Mouse (Mus musculus) neural tube, embryonic 11.5 days (tissue): ENCODE measurements around the gene Cpsf3. TPM values are rescaled to one million over a fixed set of nuclear protein-coding genes. Genes with fewer than 3 reads are reported as not detected.

Experiments used
- ATAC-seq: fragments of 200-750 bp; cut with Nextera tagmentation; 2 replicates; pipeline ENCODE4 v1.8.0; 2017; ENCODE audit warnings: moderate number of reproducible peaks, mild to moderate bottlenecking, moderate TSS enrichment, moderate library complexity; ENCODE audit not compliant: insufficient read depth, low FRiP score, low TSS enrichment
- DNase-seq: peaks from one replicate; pipeline ENCODE4 v3.0.0-alpha.2; 2015; ENCODE audit warnings: low spot score
- H3K27ac ChIP-seq: fragments of 300-500 bp; sonication (generic); 2 replicates; pipeline ENCODE4 v1.5.1; 2014; ENCODE audit warnings: low read depth, mild to moderate bottlenecking, low read length
- H3K27me3 ChIP-seq: fragments of 300-500 bp; sonication (generic); 2 replicates; pipeline ENCODE4 v1.6.1; 2014; ENCODE audit warnings: mild to moderate bottlenecking, low read length, mixed read lengths; ENCODE audit not compliant: control insufficient read depth, insufficient read depth
- H3K36me3 ChIP-seq: fragments of 300-500 bp; sonication (generic); 2 replicates; pipeline ENCODE4 v1.6.1; 2014; ENCODE audit warnings: mild to moderate bottlenecking, low read length, moderate library complexity, mixed read lengths; ENCODE audit not compliant: control insufficient read depth, insufficient read depth
- H3K4me1 ChIP-seq: fragments of 300-500 bp; sonication (generic); 2 replicates; pipeline ENCODE4 v1.6.1; 2014; ENCODE audit warnings: low read length, mixed read lengths; ENCODE audit not compliant: control insufficient read depth, insufficient read depth
- H3K4me2 ChIP-seq: fragments of 300-500 bp; sonication (generic); 2 replicates; pipeline ENCODE4 v1.6.1; 2014; ENCODE audit warnings: low read depth, mild to moderate bottlenecking, moderate library complexity
- H3K4me3 ChIP-seq: fragments of 300-500 bp; sonication (generic); 2 replicates; pipeline ENCODE4 v1.5.1; 2014; ENCODE audit warnings: low read depth, low read length
- H3K9ac ChIP-seq: fragments of 300-500 bp; sonication (generic); 2 replicates; pipeline ENCODE4 v1.6.1; 2014; ENCODE audit warnings: mild to moderate bottlenecking, low read length
- H3K9me3 ChIP-seq: fragments of 300-500 bp; sonication (generic); 2 replicates; pipeline ENCODE4 v1.6.1; 2016; ENCODE audit warnings: low read length; ENCODE audit not compliant: control insufficient read depth
- WGBS: fragments of 180-500 bp; shearing (Covaris S2); extraction: QIAGEN DNeasy Blood & Tissue Kit; methylation state at CpG from one replicate; pipeline ENCODE4 v1.1.7; 2014; 5-methylcytosine and 5-hydroxymethylcytosine counted together
- polyA plus RNA-seq: library from polyadenylated mRNA; unstranded; fragments of >200 nt; fragmentation: Nextera tagmentation; extraction: Ambion mirVana; gene quantifications from 2 replicates; pipeline ENCODE4 v1.2.1, GENCODE M21; 2014

Gene Cpsf3
- polyA plus RNA-seq, 1 experiment from 2014 or later = 138 TPM

DNA sequence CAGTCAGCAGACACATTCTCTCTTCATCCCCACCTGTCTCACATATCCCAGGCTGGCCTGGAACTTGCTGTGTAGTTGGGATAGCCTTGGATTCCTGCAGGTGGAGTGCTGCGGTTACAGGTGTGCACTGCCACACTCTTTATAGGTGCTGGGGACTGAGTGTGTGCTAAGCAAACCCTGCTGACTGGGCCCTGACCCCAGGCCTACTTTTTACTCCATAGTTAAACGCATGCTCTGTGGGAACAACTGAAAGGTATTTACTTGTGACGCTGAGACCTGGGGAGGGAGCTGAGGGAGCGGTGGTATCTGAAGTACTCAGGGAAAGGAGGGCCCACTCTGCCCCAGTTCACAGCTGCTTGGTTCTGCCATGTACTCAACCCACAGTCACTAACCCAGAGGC lies 37.1 kb downstream of the Cpsf3 start:
- H3K9me3 ChIP-seq = no peaks in the 10 kb centered on the region
- H3K4me3 ChIP-seq = no peak overlapping the region
- no peak for ATAC-seq
- no peak overlapping the region for H3K4me2 ChIP-seq
- H3K36me3 ChIP-seq = peaks cover 4% of the 10 kb centered on the region
- no peak overlapping the region for H3K9ac ChIP-seq
- H3K4me1 ChIP-seq = no peaks in the 10 kb centered on the region
- no peak overlapping the region for H3K27ac ChIP-seq
- 89% methylated on average over 4 of the region's 4 CpGs for WGBS
- no peaks in the 10 kb centered on the region for H3K27me3 ChIP-seq
- DNase-seq = no peak

DNA sequence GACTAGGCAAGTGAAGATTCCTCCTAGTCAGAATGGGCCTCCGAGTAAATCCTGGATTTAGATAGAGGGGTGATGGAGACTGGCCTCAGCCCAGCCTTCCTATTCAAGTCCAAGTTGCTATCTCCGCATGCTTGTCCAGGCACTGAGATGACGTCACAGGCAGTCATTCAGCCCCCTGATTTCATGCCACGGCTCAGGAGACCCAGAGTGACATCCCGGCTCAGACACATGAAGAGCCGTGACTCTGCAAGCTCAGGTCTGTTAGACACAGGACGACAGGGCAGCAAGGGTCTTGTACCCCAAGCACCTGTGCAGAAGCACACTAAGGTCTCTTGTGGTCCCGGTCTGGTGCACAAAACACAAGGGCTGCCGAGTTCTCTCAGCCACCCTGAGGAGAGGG lies 37.7 kb downstream of the Cpsf3 start:
- no peak for ATAC-seq
- H3K36me3 ChIP-seq = peaks cover 4% of the 10 kb centered on the region
- 91% methylated on average over 9 of the region's 9 CpGs for WGBS

DNA sequence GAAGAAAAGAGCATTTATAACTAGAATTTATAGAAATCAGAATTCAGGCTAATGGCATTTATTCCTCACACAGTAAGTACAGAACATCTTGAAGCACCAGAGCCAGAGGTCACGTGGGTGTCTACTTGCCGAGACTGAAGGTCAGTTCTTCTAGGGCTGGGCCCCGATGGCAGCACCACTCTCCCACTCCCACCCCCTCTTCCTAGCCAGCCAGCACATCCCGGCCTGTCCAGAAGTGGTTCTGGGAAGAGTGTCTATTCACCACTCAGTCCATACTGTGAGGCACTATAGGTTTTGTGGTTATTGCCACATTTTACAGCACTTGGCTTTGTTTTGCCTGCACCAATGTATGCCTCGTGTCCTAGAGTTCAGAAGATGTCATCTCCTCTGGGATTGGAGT lies 38.9 kb downstream of the Cpsf3 start:
- no peak overlapping the region for H3K4me3 ChIP-seq
- no peak for ATAC-seq
- no peaks in the 10 kb centered on the region for H3K27me3 ChIP-seq
- WGBS = 55% methylated on average over 5 of the region's 5 CpGs
- H3K27ac ChIP-seq = no peak overlapping the region
- H3K9ac ChIP-seq = no peak overlapping the region
- H3K36me3 ChIP-seq = peaks cover 4% of the 10 kb centered on the region
- H3K4me2 ChIP-seq = no peak overlapping the region
- H3K9me3 ChIP-seq = no peaks in the 10 kb centered on the region
- no peak for DNase-seq
- H3K4me1 ChIP-seq = no peaks in the 10 kb centered on the region

More for the DNA sequence above, 37.7 kb downstream of the Cpsf3 start:
- Histone ChIP-seq H3K4me1 (no peaks in the 10 kb centered on the region), H3K9ac (no peak overlapping the region), H3K4me2 (no peak overlapping the region), H3K27ac (no peak overlapping the region), H3K4me3 (no peak overlapping the region), H3K27me3 (no peaks in the 10 kb centered on the region), H3K9me3 (no peaks in the 10 kb centered on the region)
- DNase-seq = no peak

DNA sequence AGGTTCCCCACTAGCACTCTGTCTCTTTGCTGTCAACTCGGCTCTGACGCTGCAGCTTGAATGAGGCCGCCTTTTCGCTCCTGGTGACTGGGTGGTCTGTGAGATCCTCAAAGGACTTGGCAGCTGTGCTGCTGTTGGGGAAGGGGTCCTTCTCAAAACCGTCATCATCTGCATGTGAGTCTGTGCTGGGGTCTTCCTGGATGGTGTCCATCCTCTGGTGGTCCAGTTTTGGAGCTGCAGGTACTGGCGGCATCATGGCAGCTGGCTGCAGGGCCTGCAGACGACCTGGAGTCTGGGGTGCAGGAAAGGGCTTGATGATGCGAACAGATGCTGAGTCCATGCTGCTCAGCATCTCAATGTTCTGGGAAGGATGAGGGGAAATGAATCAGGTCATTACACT lies 40.1 kb downstream of the Cpsf3 start:
- no peak overlapping the region for H3K4me3 ChIP-seq
- H3K4me1 ChIP-seq = no peaks in the 10 kb centered on the region
- H3K27me3 ChIP-seq = no peaks in the 10 kb centered on the region
- peaks cover 7% of the 10 kb centered on the region for H3K36me3 ChIP-seq
- H3K9ac ChIP-seq = no peak overlapping the region
- no peak overlapping the region for H3K27ac ChIP-seq
- H3K4me2 ChIP-seq = no peak overlapping the region
- no peaks in the 10 kb centered on the region for H3K9me3 ChIP-seq
- 90% methylated on average over 8 of the region's 8 CpGs for WGBS
- DNase-seq (no peak), ATAC-seq (no peak)

DNA sequence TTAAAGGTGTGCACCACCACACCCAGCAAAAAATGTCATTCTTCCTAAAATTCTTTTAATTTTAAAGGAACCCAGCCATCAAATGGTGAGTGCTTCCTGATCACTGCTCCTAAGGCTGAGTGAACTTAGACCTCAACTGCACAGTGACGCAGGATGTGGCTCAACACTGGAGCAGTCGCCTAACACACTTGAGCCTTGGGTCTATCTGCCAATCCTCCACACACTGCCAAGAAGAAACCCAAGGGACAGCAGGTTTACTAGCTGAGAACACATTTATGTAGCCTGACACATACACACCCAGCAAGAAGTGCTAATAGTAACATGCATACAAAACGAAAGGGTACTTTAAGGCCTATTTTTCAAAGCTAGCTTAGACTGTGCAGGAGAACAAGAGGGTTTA lies 41.1 kb downstream of the Cpsf3 start:
- Histone ChIP-seq H3K9me3 (no peaks in the 10 kb centered on the region), H3K9ac (no peak overlapping the region), H3K4me1 (no peaks in the 10 kb centered on the region), H3K4me3 (no peak overlapping the region), H3K36me3 (peaks cover 7% of the 10 kb centered on the region), H3K27me3 (no peaks in the 10 kb centered on the region), H3K27ac (no peak overlapping the region), H3K4me2 (no peak overlapping the region)
- WGBS = 97% methylated on average over 3 of the region's 3 CpGs
- no peak for DNase-seq
- no peak for ATAC-seq

DNA sequence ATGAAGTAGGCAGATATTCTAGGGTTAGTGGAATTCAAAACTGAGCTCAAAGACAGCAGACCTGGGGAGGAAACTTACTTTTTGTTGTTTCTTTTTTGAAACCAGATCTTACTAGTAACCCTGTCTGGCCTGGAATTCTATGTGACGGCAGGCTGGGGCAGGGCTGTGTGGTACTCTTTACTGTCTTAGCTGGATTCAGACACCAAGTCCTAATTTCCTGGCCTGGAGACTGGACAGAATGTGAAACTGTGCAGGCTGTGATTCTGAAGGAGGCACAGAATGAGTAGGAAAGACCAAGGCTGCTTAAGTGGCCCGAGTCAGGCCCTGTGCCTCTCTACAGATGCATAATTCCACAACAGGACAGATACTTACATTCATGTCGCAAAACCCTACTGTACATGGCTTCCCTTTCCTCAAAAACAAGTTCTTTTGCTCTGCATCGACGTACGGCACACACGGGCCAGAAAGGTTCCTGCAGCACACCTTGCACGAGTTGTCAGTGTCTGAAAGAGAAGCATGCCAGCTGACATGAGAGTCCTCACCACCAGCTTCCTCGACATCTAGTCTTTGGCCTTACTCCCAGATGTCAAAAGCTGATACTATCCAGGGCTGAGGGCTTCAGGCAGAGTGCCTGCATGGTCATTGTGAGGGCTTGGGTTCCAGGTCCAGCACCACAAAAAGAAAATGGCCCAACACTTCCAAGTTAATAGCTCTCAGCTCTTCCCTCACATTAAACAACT lies 44.6 kb downstream of the Cpsf3 start:
- H3K27me3 ChIP-seq = no peaks in the 10 kb centered on the region
- H3K4me1 ChIP-seq = no peaks in the 10 kb centered on the region
- no peaks in the 10 kb centered on the region for H3K9me3 ChIP-seq
- no peak overlapping the region for H3K9ac ChIP-seq
- H3K36me3 ChIP-seq = peaks cover 14% of the 10 kb centered on the region
- 95% methylated on average over 9 of the region's 9 CpGs for WGBS
- H3K4me3 ChIP-seq = no peak overlapping the region
- H3K27ac ChIP-seq = no peak overlapping the region
- H3K4me2 ChIP-seq = no peak overlapping the region
- DNase-seq (no peak), ATAC-seq (no peak)

DNA sequence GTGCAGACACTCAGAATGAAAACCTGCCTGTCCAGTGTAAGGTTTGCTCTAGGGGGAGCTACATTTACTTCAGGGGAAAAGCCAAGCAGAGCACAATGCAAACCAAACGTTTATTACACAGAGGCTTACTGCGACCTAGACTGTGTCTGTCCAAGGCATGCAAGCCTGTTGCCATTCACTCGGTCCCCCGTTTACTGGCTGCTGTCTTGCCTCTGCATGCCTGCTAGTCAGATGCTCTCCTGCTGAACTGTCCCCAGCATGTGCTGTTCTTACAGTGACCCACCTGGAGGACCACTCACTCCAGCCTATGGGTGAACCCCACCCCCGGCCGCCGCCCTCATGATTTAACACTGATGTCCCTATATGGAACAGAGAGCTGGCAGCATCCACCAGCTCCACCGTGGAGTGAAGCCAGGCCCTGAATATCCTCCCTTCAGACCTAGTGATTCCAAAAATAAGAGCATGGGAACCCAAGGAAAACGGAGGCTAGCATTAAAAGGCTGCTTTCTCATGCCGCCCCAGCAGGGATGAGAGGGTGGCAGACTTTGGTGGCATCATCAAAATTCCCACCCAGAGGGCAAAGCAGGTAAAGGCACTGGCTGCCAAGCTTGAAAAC lies 45.9 kb downstream of the Cpsf3 start:
- peaks cover 14% of the 10 kb centered on the region for H3K36me3 ChIP-seq
- H3K27me3 ChIP-seq = no peaks in the 10 kb centered on the region
- no peak overlapping the region for H3K27ac ChIP-seq
- no peak overlapping the region for H3K4me3 ChIP-seq
- no peaks in the 10 kb centered on the region for H3K9me3 ChIP-seq
- no peak overlapping the region for H3K4me2 ChIP-seq
- H3K4me1 ChIP-seq = no peaks in the 10 kb centered on the region
- H3K9ac ChIP-seq = no peak overlapping the region
- DNase-seq (no peak), ATAC-seq (no peak)
- 91% methylated on average over 10 of the region's 10 CpGs for WGBS

DNA sequence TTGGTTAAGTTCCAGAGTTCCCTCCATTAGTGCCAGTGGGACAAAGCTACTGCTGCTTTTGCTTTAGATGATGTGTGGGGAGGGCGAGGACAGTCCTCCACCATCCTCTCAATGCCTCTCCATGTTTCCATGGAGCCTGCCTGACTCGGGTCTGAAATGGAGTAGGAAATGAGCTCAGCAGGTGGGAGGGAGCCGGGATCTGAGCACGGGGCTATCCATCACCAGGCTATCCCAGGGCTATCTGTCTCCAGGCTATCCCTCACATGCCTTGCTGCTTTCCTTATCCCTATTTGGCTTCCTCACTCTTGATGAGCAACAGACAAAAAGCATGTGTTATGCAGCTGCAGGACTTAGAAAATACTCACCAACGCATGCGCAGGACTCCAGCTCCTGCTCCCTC lies 46.5 kb downstream of the Cpsf3 start:
- no peak overlapping the region for H3K27ac ChIP-seq
- peaks cover 12% of the 10 kb centered on the region for H3K36me3 ChIP-seq
- DNase-seq (no peak), ATAC-seq (no peak)
- no peaks in the 10 kb centered on the region for H3K27me3 ChIP-seq
- no peak overlapping the region for H3K9ac ChIP-seq
- no peaks in the 10 kb centered on the region for H3K4me1 ChIP-seq
- no peak overlapping the region for H3K4me2 ChIP-seq
- H3K4me3 ChIP-seq = no peak overlapping the region
- 86% methylated on average over 6 of the region's 6 CpGs for WGBS
- H3K9me3 ChIP-seq = no peaks in the 10 kb centered on the region

DNA sequence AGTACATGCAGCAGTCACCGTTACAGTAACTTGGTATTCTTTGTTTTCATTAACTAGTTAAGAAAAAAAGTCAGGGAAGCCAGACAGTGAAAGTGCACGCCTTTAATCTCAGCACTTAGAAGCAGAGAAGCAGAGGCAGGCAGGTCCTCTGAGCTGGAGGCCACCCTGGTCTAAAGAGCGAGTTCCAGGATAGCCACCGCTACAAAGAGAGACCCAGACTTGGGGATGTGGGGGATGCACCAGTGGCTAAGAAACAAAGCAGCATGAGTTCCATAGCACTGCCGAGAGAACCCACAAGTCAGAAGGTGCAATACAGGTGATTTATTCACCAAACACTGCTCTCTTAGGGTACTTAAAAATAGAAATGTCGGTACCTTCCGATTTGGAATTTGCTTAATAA lies 47.8 kb downstream of the Cpsf3 start:
- Histone ChIP-seq H3K4me1 (no peaks in the 10 kb centered on the region), H3K36me3 (peaks cover 11% of the 10 kb centered on the region), H3K27me3 (no peaks in the 10 kb centered on the region), H3K4me3 (no peak overlapping the region), H3K9me3 (no peaks in the 10 kb centered on the region), H3K27ac (no peak overlapping the region), H3K4me2 (no peak overlapping the region), H3K9ac (no peak overlapping the region)
- 92% methylated on average over 7 of the region's 7 CpGs for WGBS
- no peak for DNase-seq
- no peak for ATAC-seq
